Mouse (Mus musculus): ENCODE data around the gene Prss16. TPM values are rescaled to one million over a fixed set of nuclear protein-coding genes. Genes with fewer than 3 reads are reported as not detected.

Prss16 gene
- polyA plus RNA-seq, 1 experiment from 2014 or later: 1.2 TPM

Small RNA genes within 50 kb of the gene (microRNA-seq; reads per million reads assigned to microRNA genes)
- gene Gm44390: 0.70 reads per million
- gene Gm44486: not detected

Other genes with a start within 250 kb of the Prss16 start
- 40.4 and 49.4 TPM in 2 replicates for gene Hist1h1b, start 229.1 kb downstream of the Prss16 start, polyA plus RNA-seq (2016; fragmentation: Nextera tagmentation; extraction: Ambion mirVana)
- 163 and 202 TPM in 2 replicates for gene Hist1h3i, start 226.4 kb downstream of the Prss16 start, polyA plus RNA-seq (2016; fragmentation: Nextera tagmentation; extraction: Ambion mirVana)
- gene Hist1h2an, start 222.5 kb downstream of the Prss16 start, polyA plus RNA-seq (2016; fragmentation: Nextera tagmentation; extraction: Ambion mirVana): 16.8 and 19.0 TPM in 2 replicates
- 1.5 and 3.9 TPM in 2 replicates for gene Hist1h2bp, start 222.3 kb downstream of the Prss16 start, polyA plus RNA-seq (2016; fragmentation: Nextera tagmentation; extraction: Ambion mirVana)
- gene Hist1h2bq, start 199.5 kb downstream of the Prss16 start, polyA plus RNA-seq (2016; fragmentation: Nextera tagmentation; extraction: Ambion mirVana): 36.6 and 45.0 TPM in 2 replicates
- not detected in 2 replicates for gene Hist1h2ao, start 199.3 kb downstream of the Prss16 start, polyA plus RNA-seq (2016; fragmentation: Nextera tagmentation; extraction: Ambion mirVana)
- gene Hist1h4m, start 198.0 kb downstream of the Prss16 start, polyA plus RNA-seq (2016; fragmentation: Nextera tagmentation; extraction: Ambion mirVana): not detected in 2 replicates
- gene Hist1h4n, start 177.5 kb downstream of the Prss16 start, polyA plus RNA-seq (2016; fragmentation: Nextera tagmentation; extraction: Ambion mirVana): 21.2 and 21.3 TPM in 2 replicates
- gene Hist1h2ap, start 176.2 kb downstream of the Prss16 start, polyA plus RNA-seq (2016; fragmentation: Nextera tagmentation; extraction: Ambion mirVana): 6,267 and 7,120 TPM in 2 replicates
- 38.6 and 46.0 TPM in 2 replicates for gene Hist1h2br, start 176.0 kb downstream of the Prss16 start, polyA plus RNA-seq (2016; fragmentation: Nextera tagmentation; extraction: Ambion mirVana)
- 23.2 and 25.2 TPM in 2 replicates for gene Zfp184, start 64.6 kb downstream of the Prss16 start, polyA plus RNA-seq (2016; fragmentation: Nextera tagmentation; extraction: Ambion mirVana)
- gene Pom121l2, start 28.5 kb downstream of the Prss16 start, polyA plus RNA-seq (2016; fragmentation: Nextera tagmentation; extraction: Ambion mirVana): 0.30 and 0.32 TPM in 2 replicates
- 24.8 and 50.4 TPM in 2 replicates for gene Hist1h2ah, start 25.8 kb upstream of the Prss16 start, polyA plus RNA-seq (2016; fragmentation: Nextera tagmentation; extraction: Ambion mirVana)
- 21.0 and 25.9 TPM in 2 replicates for gene Hist1h2bk, start 26.1 kb upstream of the Prss16 start, polyA plus RNA-seq (2016; fragmentation: Nextera tagmentation; extraction: Ambion mirVana)
- gene Hist1h4i, start 31.6 kb upstream of the Prss16 start, polyA plus RNA-seq (2016; fragmentation: Nextera tagmentation; extraction: Ambion mirVana): 30.3 and 34.1 TPM in 2 replicates
- gene Hist1h2ag, start 33.2 kb upstream of the Prss16 start, polyA plus RNA-seq (2016; fragmentation: Nextera tagmentation; extraction: Ambion mirVana): 119 and 120 TPM in 2 replicates
- 26.1 and 28.8 TPM in 2 replicates for gene Hist1h2bj, start 33.5 kb upstream of the Prss16 start, polyA plus RNA-seq (2016; fragmentation: Nextera tagmentation; extraction: Ambion mirVana)
- gene Vmn1r188, start 74.7 kb upstream of the Prss16 start, polyA plus RNA-seq (2016; fragmentation: Nextera tagmentation; extraction: Ambion mirVana): not detected in 2 replicates
- gene Vmn1r189, start 96.1 kb upstream of the Prss16 start, polyA plus RNA-seq (2016; fragmentation: Nextera tagmentation; extraction: Ambion mirVana): not detected in 2 replicates
- gene Vmn1r191, start 174.2 kb upstream of the Prss16 start, polyA plus RNA-seq (2016; fragmentation: Nextera tagmentation; extraction: Ambion mirVana): not detected in 2 replicates
- not detected in 2 replicates for gene Vmn1r192, start 181.4 kb upstream of the Prss16 start, polyA plus RNA-seq (2016; fragmentation: Nextera tagmentation; extraction: Ambion mirVana)
- not detected in 2 replicates for gene Vmn1r193, start 213.4 kb upstream of the Prss16 start, polyA plus RNA-seq (2016; fragmentation: Nextera tagmentation; extraction: Ambion mirVana)
- not detected in 2 replicates for gene Vmn1r194, start 234.5 kb upstream of the Prss16 start, polyA plus RNA-seq (2016; fragmentation: Nextera tagmentation; extraction: Ambion mirVana)

All from limb, embryonic 12.5 days (tissue).